Mouse (Mus musculus) layer of hippocampus, postnatal 25 days (tissue): ENCODE results near the gene Glt8d1. TPM values are rescaled to one million over a fixed set of nuclear protein-coding genes. Genes with fewer than 3 reads are reported as not detected.

Experiments used
- DNase-seq, 2 experiments: peaks; one replicate each; pipeline ENCODE4 v3.0.0; 2022; ENCODE audit warnings: mixed read lengths in 2 of 2, low spot score in 1 of 2; ENCODE audit errors: extremely low spot score in 1 of 2
- total RNA-seq, 2 experiments: library from RNA; stranded (reverse); gene quantifications; 2 replicates each; pipeline ENCODE4 v1.2.3; 2021

The Glt8d1 gene
- total RNA-seq, result 10 to 100 TPM; 35.7 to 49.0 TPM

DNA sequence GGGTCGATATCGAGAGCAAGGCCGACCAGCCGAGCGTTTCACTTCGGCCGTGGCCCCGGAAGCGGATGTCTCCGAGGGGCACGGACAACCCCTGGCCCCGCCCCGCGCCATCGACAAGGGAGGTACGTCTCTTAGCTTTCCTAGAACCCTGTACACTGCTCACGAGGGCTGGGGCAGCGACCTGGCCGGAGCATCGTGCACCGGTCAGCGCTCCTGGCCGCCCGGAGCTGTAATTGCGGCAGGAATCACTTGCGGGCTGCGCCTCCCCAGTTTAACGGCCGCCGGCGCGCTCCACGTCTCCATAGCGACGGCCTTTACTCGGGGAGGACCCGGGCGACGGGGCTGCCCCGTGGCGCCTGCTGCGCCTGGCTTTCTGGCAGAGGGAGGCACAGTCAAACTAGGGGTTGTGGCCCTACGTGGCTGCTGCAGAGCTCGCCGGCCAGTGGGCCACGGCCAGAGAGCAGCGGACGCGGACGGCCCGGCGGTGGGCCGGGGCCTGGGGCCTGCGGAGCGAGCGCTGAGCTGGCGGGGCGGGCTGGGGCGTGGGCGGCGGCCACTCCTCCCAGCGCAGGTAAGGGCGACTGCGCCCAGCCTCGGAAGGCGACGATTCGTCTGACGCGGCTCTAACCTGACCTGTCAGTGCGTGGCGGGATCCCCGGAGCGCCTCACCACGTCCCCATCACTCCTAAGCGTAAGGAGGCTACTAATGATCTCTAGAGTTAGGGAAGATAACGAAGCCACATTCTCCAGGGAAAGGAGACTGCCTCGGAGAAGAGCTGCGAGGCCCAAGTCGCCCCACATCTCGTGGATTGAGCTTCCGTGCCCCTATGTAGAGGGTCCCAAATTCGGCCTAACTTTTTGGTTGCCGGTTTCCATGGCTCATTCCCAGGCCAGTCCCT lies at the start of gene Glt8d1, which contains the start of gene Spcs1:
TSS of gene Glt8d1 (plus strand) at position 94 of the 899 bp plus-strand sequence.
TSS of gene Spcs1 (minus strand) at position 366 of the 899 bp plus-strand sequence.
- DNase-seq, result peak; percentile 75 to 91

DNA sequence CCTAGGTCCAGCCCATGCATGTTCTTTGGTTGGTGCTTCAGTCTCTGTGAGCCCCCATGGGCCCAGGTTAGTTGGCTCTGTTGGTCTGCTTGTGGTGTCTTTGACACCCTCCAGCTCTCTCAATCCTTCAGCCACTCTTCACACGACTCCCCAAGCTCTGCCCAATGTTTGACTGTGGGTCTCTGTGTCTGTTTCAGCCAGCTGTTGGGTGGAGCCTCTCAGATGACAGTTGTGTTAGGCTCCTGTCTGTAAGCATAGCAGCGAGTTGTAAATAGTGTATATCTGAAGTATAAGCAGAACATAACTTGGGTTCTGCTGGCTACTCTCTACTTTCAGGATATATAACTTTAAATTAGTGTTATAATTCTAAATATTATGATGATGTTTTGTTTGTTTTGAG lies 42.7 kb upstream of the Glt8d1 start:
- no peak for DNase-seq

DNA sequence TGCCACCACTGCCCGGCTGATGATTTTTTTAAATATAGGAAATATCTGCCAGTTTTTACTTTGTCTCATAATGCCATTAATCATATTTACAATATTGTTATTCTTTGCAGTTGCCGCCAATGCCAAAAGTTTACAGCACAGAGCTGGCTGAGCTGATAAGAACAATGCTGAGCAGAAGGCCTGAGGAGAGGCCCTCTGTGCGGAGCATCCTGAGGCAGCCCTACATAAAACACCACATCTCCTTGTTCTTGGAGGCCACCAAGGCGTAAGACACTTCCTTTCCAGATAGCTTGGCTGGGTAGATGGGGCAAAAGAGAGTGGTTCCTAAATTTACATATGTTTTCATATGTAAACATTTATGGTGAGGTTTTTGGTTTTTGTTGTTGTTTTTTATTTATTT lies 42.2 kb upstream of the Glt8d1 start:
- DNase-seq, result no peak

DNA sequence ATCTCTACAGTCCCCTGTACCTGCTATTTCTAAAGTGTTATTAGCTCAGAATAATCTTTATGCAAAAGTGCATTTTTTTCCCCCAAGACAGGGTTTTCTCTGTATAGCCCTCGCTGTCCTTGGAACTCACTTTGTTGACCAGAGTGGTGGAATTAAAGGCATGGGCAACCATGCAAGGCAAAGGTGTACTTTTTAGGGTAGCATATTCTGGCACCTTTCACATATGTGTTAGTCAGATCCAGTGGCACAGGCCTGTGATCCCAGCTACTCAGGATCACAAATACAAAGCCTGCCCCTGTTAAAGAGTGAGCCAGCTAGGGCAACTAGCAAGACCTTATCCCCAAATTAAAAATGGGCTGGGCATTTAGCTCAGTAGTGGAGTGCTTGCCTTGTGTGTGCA lies 40.8 kb upstream of the Glt8d1 start:
- no peak for DNase-seq

GRCm38 (mm10) chr14:30974204-30974603 lies 27.0 kb upstream of the Glt8d1 start:
- no peak for DNase-seq

GRCm38 (mm10) chr14:30976222-30976621 lies 25.0 kb upstream of the Glt8d1 start:
- no peak for DNase-seq

GRCm38 (mm10) chr14:30996417-30996816 lies 4.8 kb upstream of the Glt8d1 start:
- DNase-seq, result no peak

DNA sequence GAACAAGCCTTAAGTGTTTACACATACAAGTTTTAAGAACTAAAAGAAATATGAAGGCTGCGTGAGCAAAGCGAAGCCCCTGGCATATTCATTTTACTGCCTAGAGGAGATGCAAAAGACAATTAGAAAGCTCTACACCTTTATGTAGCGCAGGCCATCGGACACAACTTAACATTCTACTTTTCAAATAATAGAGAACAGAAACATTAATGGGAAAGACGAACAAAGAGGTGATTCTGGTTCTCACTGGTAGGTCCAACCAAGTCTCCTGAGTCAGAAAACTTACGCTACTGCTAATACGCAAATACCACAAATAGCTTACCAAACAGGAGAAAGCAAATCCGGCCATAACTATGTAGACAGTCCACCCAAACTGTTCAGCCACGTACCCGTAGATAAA lies 844 bp upstream of the Glt8d1 start:
- DNase-seq, result no peak

DNA sequence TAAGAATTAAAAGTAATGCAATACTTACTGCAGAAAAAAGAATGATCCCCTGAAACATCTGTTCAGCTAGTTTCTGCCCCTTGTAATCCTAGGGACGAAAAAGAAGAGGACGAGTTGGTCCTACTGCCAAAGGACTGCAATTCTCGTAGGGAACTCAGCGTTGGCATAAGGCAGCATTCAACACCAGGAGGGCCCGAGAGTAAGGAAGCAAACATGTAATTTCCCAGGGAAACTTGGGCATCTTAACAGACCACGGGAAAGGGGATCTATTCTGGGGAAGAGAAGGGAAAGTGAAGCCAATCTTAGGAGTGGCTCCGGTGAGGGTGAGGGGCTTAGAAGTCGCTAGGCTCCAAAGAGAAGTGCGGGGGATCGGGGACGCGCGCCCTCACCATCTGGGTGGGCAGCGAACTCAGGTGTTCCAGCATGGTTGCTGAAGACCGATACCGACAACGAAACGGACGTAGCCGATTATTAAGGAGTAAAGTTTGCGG lies 339 bp upstream of the Glt8d1 start:
- no peak for DNase-seq

GRCm38 (mm10) chr14:31004527-31004926 lies 3.3 kb downstream of the Glt8d1 start:
- DNase-seq, result no peak

GRCm38 (mm10) chr14:31006779-31007178 lies 5.6 kb downstream of the Glt8d1 start:
- no peak for DNase-seq

DNA sequence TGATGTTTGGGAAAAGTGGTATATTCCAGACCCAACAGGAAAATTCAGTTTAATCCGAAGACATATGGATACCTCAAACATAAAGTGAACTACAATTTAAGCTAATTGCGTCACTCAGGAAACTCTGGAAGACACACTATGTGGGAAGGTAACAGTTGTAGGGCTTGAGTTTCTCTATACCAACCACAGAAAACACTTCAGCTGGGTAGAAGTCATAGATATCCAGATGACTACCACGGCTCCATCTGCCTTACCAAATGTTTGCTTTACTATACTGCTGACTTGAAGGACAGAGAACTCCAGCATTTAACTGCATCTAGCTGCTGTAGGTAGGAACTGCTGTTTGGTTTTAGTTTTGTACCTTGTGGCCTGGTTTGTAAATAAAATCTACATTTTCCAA lies 10.4 kb downstream of the Glt8d1 start:
- DNase-seq, result no peak

GRCm38 (mm10) chr14:31013928-31014327 lies 12.7 kb downstream of the Glt8d1 start:
- no peak for DNase-seq

- no peak for DNase-seq
These were observed 14.9 kb downstream of the Glt8d1 start for GRCm38 (mm10) chr14:31016063-31016462.

DNA sequence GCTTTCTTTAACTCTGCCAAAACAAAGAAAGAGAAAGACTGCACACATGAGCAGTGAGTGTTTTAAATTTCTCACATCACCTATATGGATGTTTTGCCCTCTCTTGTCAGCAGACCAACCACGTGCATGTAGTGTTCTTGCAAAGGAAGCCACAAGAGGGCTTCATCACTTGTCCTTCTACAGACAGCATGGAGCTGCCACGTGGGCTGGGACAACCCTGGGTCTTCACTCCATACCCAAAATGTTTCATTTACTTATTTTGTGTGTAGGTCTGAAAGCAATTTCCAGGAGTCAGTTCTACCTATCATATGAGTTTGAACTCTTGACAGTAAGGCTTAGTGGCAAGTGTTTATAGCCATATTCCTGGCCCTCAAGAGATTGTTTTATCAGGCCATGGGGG lies 16.7 kb downstream of the Glt8d1 start:
- DNase-seq, result no peak

- DNase-seq, result peak; percentile 91 to 94
These were observed 17.7 kb downstream of the Glt8d1 start, which contains the start of the genes Pbrm1 and Gnl3 for GRCm38 (mm10) chr14:31018860-31019291. Gene Pbrm1, plus strand, starts transcription at chr14:31019138. Gene Gnl3, minus strand, starts transcription at chr14:31019152.

DNA sequence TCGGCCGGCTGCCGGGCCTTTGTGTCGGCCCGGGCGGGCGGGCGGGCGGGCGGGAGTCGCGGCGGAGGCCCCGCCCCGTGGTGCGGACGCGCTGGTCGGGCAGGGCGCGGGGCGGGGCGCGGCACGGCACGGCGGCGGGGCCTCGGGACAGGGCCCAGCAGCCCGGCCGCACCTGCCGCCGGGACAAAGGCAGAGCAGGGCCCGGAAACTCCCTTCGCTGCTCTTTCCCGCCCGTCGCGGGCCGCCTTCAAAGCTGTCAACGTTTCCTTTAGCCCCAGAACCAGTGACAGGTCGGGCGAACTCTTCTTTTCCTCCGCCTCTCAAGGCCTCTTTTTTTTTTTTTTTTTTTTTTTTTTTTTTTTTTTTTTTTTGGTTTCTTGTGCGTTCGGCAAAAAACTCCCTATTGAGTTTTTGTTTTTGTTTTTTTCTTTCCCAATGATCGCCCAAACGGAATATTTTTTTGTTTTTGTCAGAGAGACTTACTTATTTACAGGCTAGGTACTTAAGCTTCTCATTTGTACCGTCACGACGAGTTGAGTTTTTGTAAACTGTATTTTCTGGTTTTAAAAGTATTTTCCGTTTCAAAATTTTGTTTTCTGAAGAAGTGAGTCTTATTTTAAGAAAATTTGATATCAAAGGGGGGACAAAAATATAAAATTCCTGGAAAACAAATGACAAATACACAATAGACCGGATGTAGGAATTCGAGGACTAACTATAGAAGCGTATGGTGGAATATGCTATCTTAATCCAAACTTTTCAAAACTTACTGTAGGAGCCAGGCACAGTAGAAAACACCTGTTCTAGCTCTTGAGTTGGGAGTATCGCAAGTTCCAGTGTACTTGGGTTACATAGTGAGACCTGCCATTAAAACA lies 18.4 kb downstream of the Glt8d1 start:
- peak in 1 of 2 experiments; percentile 27 for DNase-seq

GRCm38 (mm10) chr14:31022579-31022978 lies 21.4 kb downstream of the Glt8d1 start:
- no peak for DNase-seq

- no peak for DNase-seq
These were observed 24.6 kb downstream of the Glt8d1 start for GRCm38 (mm10) chr14:31025785-31026184.

DNA sequence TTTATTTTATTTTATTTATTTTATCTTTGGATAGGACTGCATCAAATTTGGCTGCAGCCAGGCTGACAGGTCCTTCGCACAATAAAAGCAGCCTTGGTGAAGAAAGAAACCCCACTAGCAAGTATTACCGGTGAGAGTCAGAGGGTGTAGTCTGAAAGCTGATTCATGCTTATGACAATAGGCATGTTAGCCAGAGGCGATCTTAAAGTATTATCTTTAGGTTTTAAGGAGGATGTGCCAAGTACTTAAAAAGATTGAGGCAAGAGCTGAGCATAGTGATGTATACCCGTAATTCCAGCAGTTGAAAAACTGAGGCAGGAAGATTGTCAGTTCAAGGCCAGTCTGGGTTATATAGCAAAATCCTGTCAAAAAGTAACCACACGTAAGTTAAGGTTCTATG lies 44.1 kb downstream of the Glt8d1 start:
- DNase-seq, result no peak

- DNase-seq, result no peak
These were observed 44.6 kb downstream of the Glt8d1 start for GRCm38 (mm10) chr14:31045817-31046216.
